Mouse (Mus musculus): ENCODE measurements at regions not wholly inside any gene's neighbourhood (a gene's known extent, or its start where the extent isn't known, plus 50 kb on each side); places are given as distances from the start of the nearest gene placed in this dataset.

DNA sequence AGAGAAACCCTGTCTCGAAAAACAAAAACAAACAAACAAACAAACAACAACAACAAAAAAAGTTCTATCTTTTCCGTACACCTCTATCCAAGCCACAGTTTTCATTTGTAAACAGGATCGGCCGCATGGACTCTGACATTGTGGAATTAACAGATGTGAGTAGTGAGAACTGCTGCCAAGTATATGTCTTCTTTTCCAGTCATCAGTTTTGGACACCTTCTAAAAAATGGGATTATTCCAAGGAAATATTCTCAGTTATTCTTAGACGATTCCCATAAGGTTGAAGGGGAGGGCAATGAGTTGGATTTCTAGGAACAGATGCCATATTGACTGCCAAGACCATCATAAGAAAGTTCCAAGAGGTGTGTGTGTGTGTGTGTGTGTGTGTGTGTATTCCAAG is 891.2 kb upstream of the Lrrc6 start:
- H3K27ac ChIP-seq (ENCODE audit: insufficient read depth, low read depth, low read length) = no peak overlapping the region
- no peak overlapping the region for H3K4me3 ChIP-seq (ENCODE audit: insufficient read depth, low read length)
- no peak for TF ChIP-seq POLR2A (IDR thresholded peaks at IDR 0.05; ENCODE audit: borderline replicate concordance, low read depth, low read length)
- no peak for TF ChIP-seq CTCF (IDR thresholded peaks at IDR 0.05; ENCODE audit: low read depth, low read length)
- H3K4me1 ChIP-seq (ENCODE audit: control insufficient read depth, insufficient read depth, low read length) = peaks cover 3% of the 10 kb centered on the region; the same call in 1 of the 2 replicates

GRCm38 (mm10) chr15:67388514-67388913 is 887.8 kb upstream of the Lrrc6 start:
- TF ChIP-seq CTCF (IDR thresholded peaks at IDR 0.05; ENCODE audit: low read depth, low read length) (no peak), POLR2A (IDR thresholded peaks at IDR 0.05; ENCODE audit: borderline replicate concordance, low read depth, low read length) (no peak)
- no peak overlapping the region for H3K27ac ChIP-seq (ENCODE audit: insufficient read depth, low read depth, low read length)
- H3K4me3 ChIP-seq (ENCODE audit: insufficient read depth, low read length) = no peak overlapping the region
- no peaks in the 10 kb centered on the region for H3K4me1 ChIP-seq (ENCODE audit: control insufficient read depth, insufficient read depth, low read length)

DNA sequence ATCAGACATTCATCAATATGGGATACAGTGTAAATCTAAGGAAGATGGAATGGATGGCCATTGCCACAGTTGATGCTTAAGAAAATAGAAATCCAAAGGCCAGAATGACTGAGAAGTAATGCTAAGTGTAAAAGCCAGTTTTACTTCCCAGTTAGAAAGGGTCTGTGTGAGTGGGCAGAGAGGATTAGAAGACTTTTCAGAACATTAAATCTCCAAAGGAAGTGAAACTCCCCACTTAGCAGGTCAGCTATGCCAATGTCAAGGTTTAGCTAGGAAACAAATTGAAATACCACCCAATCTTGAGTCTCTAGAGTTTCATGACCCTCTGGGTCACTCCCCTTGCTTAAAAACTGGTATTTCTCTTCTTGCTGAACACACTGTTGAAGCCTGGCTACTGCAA is 886.2 kb upstream of the Lrrc6 start:
- no peak for TF ChIP-seq POLR2A (IDR thresholded peaks at IDR 0.05; ENCODE audit: borderline replicate concordance, low read depth, low read length)
- no peak for TF ChIP-seq CTCF (IDR thresholded peaks at IDR 0.05; ENCODE audit: low read depth, low read length)
- Histone ChIP-seq H3K27ac (ENCODE audit: insufficient read depth, low read depth, low read length) (no peak overlapping the region), H3K4me1 (ENCODE audit: control insufficient read depth, insufficient read depth, low read length) (no peaks in the 10 kb centered on the region), H3K4me3 (ENCODE audit: insufficient read depth, low read length) (no peak overlapping the region)

DNA sequence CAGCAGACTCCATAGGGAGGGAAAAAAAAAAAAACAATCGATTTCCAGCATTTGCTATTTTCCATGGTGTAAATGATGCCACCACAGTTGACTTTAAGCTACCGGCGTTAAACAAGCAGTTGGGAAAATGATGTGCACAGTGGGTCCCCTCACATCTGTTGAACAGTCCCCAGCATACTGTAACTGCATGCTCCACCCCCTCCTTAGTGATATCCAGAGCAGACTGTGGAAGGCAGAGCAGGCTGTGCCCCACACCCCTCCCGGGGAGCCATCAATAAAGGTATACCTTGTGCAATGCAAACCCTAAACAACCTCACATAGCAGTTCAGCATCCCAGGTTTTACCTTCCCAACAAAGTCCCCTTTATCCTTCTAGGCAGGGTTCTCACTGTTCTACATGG is 872.9 kb upstream of the Lrrc6 start:
- H3K4me3 ChIP-seq (ENCODE audit: insufficient read depth, low read length) = no peak overlapping the region
- no peak overlapping the region for H3K27ac ChIP-seq (ENCODE audit: insufficient read depth, low read depth, low read length)
- TF ChIP-seq CTCF (IDR thresholded peaks at IDR 0.05; ENCODE audit: low read depth, low read length) (no peak), POLR2A (IDR thresholded peaks at IDR 0.05; ENCODE audit: borderline replicate concordance, low read depth, low read length) (no peak)
- H3K4me1 ChIP-seq (ENCODE audit: control insufficient read depth, insufficient read depth, low read length) = 0 out of 2 replicates have a peak, but pooled peaks cover 2% of the 10 kb centered on the region

- no peak overlapping the region for H3K4me3 ChIP-seq (ENCODE audit: insufficient read depth, low read length)
- no peak for TF ChIP-seq CTCF (IDR thresholded peaks at IDR 0.05; ENCODE audit: low read depth, low read length)
These were observed 872.3 kb upstream of the Lrrc6 start for GRCm38 (mm10) chr15:67373030-67373429.

GRCm38 (mm10) chr15:67364099-67364756 is 863.5 kb upstream of the Lrrc6 start:
- no peak overlapping the region for H3K4me3 ChIP-seq (ENCODE audit: insufficient read depth, low read length)
- no peak overlapping the region for H3K27ac ChIP-seq (ENCODE audit: insufficient read depth, low read depth, low read length)

More at GRCm38 (mm10) chr15:67373030-67373429, 872.3 kb upstream of the Lrrc6 start:
- Histone ChIP-seq H3K4me1 (ENCODE audit: control insufficient read depth, insufficient read depth, low read length) (0 out of 2 replicates have a peak, but pooled peaks cover 2% of the 10 kb centered on the region), H3K27ac (ENCODE audit: insufficient read depth, low read depth, low read length) (no peak overlapping the region)

DNA sequence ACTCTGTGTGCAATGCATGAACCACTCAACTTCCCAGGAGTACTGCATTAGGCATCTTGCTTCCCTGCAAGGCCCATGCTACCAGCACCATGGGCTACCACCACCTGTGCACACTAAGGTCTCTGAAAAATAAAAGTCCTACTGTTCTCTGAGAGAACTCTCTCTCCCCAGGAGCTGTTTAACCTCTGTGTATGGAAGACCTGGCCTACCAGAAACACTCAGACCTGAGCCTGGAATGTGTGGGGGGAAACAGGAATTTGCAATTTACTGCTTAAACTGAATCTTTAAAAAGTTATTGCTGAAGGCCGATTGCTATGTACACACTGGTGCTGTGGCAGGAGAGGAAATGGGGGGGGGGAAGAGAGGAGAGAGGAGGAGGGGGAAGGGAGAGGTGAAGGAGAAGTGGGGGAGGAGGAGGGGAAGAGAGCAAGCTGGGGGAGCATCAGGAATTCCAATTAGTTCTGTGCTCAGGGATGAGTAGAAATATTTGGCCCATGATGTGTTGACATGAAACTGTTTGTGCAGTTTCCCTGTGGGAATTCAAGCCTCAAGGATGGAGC is 860.4 kb upstream of the Lrrc6 start:
- TF ChIP-seq POLR2A (IDR thresholded peaks at IDR 0.05; ENCODE audit: borderline replicate concordance, low read depth, low read length) (no peak), CTCF (IDR thresholded peaks at IDR 0.05; ENCODE audit: low read depth, low read length) (no peak)
- Histone ChIP-seq H3K27ac (ENCODE audit: insufficient read depth, low read depth, low read length) (no peak overlapping the region), H3K4me1 (ENCODE audit: control insufficient read depth, insufficient read depth, low read length) (peaks cover 4% of the 10 kb centered on the region; the same call in 1 of the 2 replicates), H3K4me3 (ENCODE audit: insufficient read depth, low read length) (no peak overlapping the region)

More at GRCm38 (mm10) chr15:67364099-67364756, 863.5 kb upstream of the Lrrc6 start:
- TF ChIP-seq POLR2A (IDR thresholded peaks at IDR 0.05; ENCODE audit: borderline replicate concordance, low read depth, low read length) (no peak), CTCF (IDR thresholded peaks at IDR 0.05; ENCODE audit: low read depth, low read length) (no peak)
- H3K4me1 ChIP-seq (ENCODE audit: control insufficient read depth, insufficient read depth, low read length) = peaks cover 4% of the 10 kb centered on the region; the same call in 1 of the 2 replicates

GRCm38 (mm10) chr15:67357867-67358266 is 857.2 kb upstream of the Lrrc6 start:
- no peak overlapping the region for H3K27ac ChIP-seq (ENCODE audit: insufficient read depth, low read depth, low read length)
- no peak overlapping the region for H3K4me3 ChIP-seq (ENCODE audit: insufficient read depth, low read length)
- TF ChIP-seq POLR2A (IDR thresholded peaks at IDR 0.05; ENCODE audit: borderline replicate concordance, low read depth, low read length) (no peak), CTCF (IDR thresholded peaks at IDR 0.05; ENCODE audit: low read depth, low read length) (no peak)
- H3K4me1 ChIP-seq (ENCODE audit: control insufficient read depth, insufficient read depth, low read length) = peaks cover 11% of the 10 kb centered on the region

- no peak overlapping the region for H3K4me3 ChIP-seq (ENCODE audit: insufficient read depth, low read length)
- no peak overlapping the region for H3K27ac ChIP-seq (ENCODE audit: insufficient read depth, low read depth, low read length)
- peaks cover 7% of the 10 kb centered on the region for H3K4me1 ChIP-seq (ENCODE audit: control insufficient read depth, insufficient read depth, low read length)
- TF ChIP-seq POLR2A (IDR thresholded peaks at IDR 0.05; ENCODE audit: borderline replicate concordance, low read depth, low read length) = no peak
- no peak for TF ChIP-seq CTCF (IDR thresholded peaks at IDR 0.05; ENCODE audit: low read depth, low read length)
These were observed 854.6 kb upstream of the Lrrc6 start for GRCm38 (mm10) chr15:67355334-67355733.

DNA sequence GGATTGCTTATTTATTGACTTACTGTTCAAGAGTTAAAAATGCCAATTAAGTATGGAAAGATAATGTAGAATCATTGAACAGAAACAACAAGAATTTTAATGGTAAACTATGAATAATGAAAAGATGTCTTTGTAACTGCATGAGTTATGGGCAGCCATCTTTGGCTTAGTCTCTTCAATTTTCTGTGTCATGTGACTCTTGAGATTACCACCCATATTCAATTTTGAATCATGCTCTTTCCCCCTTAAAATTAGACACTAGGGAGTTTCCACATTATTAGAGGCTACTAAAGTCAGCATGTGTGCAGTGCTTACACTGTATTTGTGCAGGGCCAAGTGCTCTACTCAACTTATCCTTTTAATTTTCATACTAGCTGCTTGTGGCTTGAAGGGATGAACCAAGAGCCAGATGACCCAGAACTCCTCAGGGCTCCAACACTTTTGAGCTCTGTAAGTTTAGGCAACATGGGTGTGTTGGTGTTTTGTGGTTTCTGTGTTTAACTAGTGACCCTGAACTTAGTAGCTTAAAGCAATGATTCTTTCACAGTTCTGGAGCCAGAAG is 854.0 kb upstream of the Lrrc6 start:
- Histone ChIP-seq H3K4me1 (ENCODE audit: control insufficient read depth, insufficient read depth, low read length) (peaks cover 7% of the 10 kb centered on the region), H3K4me3 (ENCODE audit: insufficient read depth, low read length) (no peak overlapping the region), H3K27ac (ENCODE audit: insufficient read depth, low read depth, low read length) (no peak overlapping the region)
- TF ChIP-seq CTCF (IDR thresholded peaks at IDR 0.05; ENCODE audit: low read depth, low read length) (no peak), POLR2A (IDR thresholded peaks at IDR 0.05; ENCODE audit: borderline replicate concordance, low read depth, low read length) (no peak)
